Mouse (Mus musculus) G1E (cell line): ENCODE results near the gene Sbno1.

Experiments used
- CTCF ChIP-seq: IDR thresholded peaks from 2 replicates; pipeline ENCODE4 v1.5.1; 2012; ENCODE audit warnings: low read depth, low read length, inconsistent platforms, mixed read lengths
- GATA1 ChIP-seq: IDR thresholded peaks from 2 replicates; pipeline ENCODE4 v1.6.1; 2012; ENCODE audit warnings: borderline replicate concordance, low read length, inconsistent platforms, mixed read lengths
- POLR2AphosphoS5 ChIP-seq: IDR thresholded peaks from 2 replicates; pipeline ENCODE4 v1.6.1; 2012; ENCODE audit warnings: low read depth, low read length, inconsistent platforms; ENCODE audit not compliant: insufficient replicate concordance
- TAL1 ChIP-seq: conservative IDR thresholded peaks from 2 replicates; pipeline ENCODE4 v1.6.1; 2012; ENCODE audit warnings: low read depth, low read length, inconsistent platforms, mixed read lengths

DNA sequence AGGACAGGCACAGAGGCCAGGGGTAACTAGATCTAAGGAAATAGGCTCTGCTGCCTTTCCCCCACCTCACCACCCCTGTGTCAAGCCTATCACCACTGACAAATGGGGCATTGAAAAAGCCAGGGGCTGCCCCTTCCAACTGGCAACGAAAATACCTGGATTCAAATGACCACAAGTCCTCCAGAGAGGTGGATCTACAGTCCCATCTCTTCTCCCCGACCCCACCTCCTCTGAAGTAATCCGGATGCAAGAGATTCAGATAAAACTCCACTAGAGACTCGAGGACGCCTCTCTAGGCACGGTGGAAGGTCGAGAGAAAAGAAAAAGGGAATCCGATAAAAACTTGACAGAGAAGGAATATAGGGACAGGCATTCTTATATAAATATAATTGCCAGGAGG is 99.0 kb downstream of the Sbno1 start:
- no peak for TF ChIP-seq CTCF
- no peak for TF ChIP-seq TAL1
- TF ChIP-seq GATA1 = no peak
- TF ChIP-seq POLR2AphosphoS5 = no peak
